Mouse (Mus musculus): ENCODE data around the gene Il6st.
"Not testable (repeated sequence)": the region's sequence is repeated elsewhere in the genome, so short reads cannot be mapped to it uniquely, and the experiment has no call there.

Il6st gene

DNA sequence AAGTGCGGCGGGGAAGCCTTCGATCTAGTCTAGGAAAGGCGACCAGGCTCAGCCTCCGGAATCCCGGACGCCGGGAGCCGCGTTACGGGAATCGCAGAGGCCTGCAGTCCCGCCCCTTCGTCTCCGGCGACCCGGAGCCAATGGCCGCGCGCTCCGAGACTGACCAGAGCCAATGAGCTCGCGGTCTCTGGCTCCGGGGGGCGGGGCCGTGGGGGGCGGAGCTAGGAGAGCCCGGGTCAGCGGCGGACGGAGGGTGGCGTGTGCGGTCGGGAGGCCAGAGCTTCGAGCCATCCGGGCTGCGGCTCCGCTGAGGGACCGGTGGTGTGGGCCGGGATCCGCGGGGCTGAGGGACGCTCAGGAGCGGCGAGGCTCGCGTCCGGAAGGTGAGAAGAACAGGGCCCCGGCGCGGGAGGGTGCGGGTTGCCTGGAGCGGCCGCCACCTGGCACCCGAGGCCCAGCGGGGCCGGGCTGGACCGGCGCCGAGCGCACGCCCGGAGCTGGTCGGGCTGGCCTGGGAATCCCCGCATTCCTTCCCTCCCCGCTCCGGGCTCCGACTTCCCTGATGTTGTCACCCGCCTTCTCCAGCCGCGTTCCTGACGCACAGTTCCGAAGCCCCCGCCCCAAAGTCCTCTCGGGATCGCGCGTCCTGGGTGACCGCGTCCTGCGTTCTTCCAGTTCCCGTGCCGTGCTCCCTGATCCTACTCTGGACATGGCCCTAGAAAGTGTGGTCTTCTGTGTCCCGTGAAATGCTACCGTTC is at the start of gene Il6st:
Gene Il6st, plus strand, starts transcription at position 203 of the 758 bp plus-strand sequence.
- DNase-seq (ENCODE audit: extremely low spot score): peak; percentile 97

DNA sequence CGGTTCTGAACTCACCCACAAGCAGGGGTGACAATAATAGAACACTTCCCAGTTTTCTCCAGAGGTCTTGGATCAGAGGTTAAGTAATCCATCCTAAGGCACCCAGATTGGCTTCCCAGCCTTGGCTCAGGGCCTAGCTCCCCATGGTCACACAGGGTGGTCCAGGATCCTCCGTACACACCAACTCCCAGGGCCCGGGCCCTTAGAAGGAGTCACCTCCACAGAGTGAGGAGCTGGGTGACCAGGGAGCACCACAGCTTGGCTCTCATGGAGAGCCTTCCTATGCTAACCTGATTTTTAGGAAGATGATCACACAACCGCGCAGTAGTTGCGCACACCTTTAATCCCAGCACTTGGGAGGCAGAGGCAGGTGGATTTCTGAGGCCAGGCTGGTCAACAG is 48.0 kb upstream of the Il6st start:
- no peak for DNase-seq (ENCODE audit: extremely low spot score)

GRCm38 (mm10) chr13:112416410-112417162 is 47.3 kb upstream of the Il6st start:
- DNase-seq (ENCODE audit: extremely low spot score): peak; percentile 48

GRCm38 (mm10) chr13:112417163-112417523 is 46.7 kb upstream of the Il6st start:
- DNase-seq (ENCODE audit: extremely low spot score): no peak

- no peak for DNase-seq (ENCODE audit: extremely low spot score)
Observed at GRCm38 (mm10) chr13:112417861-112418423, 45.9 kb upstream of the Il6st start.

GRCm38 (mm10) chr13:112418595-112418994 is 45.3 kb upstream of the Il6st start:
- DNase-seq (ENCODE audit: extremely low spot score): no peak

- no peak for DNase-seq (ENCODE audit: extremely low spot score)
Observed at GRCm38 (mm10) chr13:112424212-112424611, 39.7 kb upstream of the Il6st start.

DNA sequence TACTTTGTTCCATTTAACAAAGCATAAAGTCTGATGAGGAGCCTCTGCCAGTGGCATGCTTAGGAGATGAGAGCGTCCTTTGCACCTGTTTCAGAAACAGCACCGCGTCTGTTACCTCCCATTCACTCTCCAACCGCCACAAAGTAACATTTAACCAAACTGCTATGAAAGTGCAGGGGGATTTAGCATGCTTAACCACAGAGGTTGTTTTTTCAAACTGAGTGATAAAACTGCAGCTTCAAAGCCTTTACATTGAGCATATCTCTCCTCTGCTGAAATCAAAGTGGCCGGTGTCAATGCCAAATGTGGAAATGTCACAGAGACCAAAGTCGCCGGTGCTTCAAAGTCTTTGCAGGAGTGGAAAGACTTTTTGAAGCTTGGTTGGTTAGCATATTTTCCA is 39.2 kb upstream of the Il6st start:
- DNase-seq (ENCODE audit: extremely low spot score): no peak

- no peak for DNase-seq (ENCODE audit: extremely low spot score)
Observed at GRCm38 (mm10) chr13:112425181-112425654, 38.7 kb upstream of the Il6st start.

GRCm38 (mm10) chr13:112426265-112427135 is 37.4 kb upstream of the Il6st start:
- DNase-seq (ENCODE audit: extremely low spot score): no peak

GRCm38 (mm10) chr13:112427136-112427470 is 36.8 kb upstream of the Il6st start:
- not testable (repeated sequence) for DNase-seq (ENCODE audit: extremely low spot score)

- DNase-seq (ENCODE audit: extremely low spot score): no peak
Observed at GRCm38 (mm10) chr13:112427521-112427920, 36.3 kb upstream of the Il6st start.

GRCm38 (mm10) chr13:112433271-112433670 is 30.6 kb upstream of the Il6st start:
- DNase-seq (ENCODE audit: extremely low spot score): no peak

- no peak for DNase-seq (ENCODE audit: extremely low spot score)
Observed at GRCm38 (mm10) chr13:112435241-112436075, 28.4 kb upstream of the Il6st start.

DNA sequence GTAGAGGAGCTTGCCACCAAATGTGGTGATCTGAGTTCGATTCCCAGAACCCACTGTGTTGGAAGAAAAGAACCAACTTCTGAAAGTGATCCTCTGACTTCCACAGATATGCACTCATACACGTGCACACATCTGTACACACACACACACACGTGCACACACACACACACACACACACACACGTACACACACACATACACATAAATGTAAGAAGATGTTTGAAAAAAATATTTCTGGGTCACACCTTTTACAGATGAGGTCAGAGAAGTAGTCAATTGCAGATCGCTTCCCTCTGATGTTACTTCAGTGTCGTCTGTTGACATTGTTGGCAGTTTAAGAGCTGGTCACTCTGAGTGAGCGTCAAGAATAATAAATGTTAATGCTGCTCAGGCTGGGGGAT is 27.6 kb upstream of the Il6st start:
- no peak for DNase-seq (ENCODE audit: extremely low spot score)

DNA sequence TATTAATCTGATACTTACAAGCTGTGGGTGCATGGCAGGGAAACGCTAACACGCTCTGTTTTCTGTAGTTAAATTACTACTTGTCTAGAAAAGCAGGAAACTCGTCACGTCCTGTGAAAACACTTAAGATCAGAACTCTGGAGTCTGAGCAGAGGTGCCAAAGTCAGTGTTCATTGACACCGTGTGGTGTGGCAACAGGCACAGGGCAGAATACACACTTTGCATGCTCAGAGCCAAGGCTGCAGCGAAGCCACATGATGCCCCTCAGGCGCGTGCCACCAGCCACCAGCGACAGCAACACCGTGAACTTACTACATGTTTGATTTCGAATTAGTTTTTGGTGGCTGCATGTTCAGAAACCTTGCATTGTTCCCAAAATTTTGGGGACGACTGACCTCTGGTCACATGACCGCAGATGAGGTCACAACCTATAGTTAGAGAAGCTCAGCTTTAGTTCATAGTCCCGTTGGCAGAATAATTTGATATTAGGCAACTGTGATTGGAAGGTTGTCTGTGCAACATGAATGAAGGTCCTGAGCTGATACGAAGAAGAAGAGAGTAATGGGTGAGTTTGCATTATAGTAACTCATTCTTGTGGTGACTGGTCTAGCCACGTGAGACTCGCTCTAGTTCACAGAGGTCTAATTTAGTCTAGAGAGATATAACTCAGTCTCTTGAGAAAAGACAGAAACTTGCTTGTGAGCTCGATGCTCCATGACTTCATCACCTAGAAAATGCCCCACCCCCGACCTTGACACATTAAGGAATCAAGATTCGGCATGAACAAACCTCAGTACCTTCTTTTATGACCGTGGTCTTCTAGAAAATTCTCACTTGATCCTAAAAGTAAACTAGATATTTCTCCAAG is 25.6 kb upstream of the Il6st start:
- no peak for DNase-seq (ENCODE audit: extremely low spot score)

DNA sequence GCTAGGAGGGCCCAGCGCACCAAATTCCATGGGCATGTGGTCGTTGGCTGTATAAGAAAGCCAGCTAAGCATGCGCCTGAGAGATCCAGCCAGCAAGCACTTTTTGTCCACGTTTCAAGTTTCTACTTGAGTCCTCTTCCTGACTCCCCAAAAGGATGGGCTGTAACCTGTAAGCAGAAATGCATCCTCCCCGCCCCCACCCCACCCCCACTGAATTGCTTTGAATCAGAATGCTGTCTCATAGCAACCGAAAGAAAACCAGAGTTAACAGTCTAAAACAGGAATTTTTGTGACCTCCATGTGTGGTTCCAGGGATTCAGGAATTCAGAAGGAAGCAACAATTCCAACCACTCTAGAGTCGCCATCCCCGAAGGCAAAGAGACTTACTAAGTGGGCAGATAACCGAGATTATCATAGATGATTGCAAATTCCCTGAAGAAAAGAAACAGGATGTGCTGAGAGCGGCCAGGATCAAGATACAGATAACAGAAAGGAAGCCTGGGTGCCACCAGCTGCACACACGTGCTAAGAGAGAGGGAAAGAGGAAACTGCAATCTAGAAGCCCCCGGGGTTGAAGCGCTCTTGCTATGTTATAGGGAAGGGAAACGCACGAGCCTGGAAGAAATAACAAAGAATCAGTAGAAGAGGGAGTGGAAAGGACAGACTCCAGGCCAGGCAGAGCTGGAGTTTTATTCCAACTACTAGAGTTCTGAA is 24.6 kb upstream of the Il6st start:
- peak; percentile 48 for DNase-seq (ENCODE audit: extremely low spot score)

DNA sequence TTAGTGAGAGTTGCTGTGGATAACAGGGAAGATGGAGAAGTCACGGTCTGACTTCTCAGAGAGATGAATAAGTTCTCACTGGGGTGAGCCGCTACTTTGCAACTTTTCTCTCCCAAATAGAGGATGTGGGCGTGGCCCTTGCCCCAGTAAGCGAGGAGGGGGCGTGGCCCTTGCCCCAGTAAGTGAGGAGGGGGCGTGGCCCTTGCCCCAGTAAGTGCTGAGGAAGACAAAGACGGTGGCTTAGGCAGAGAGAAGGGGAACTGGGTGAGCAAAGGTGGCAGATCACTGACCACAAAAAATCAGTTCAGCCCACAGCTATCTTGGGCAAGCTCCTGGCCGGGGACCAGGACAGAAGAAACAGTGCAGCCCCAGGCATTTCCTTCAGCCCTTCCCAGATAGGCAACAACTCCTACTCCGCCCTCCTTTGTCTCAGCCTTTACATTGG is 23.9 kb upstream of the Il6st start:
- DNase-seq (ENCODE audit: extremely low spot score): peak; percentile 81

DNA sequence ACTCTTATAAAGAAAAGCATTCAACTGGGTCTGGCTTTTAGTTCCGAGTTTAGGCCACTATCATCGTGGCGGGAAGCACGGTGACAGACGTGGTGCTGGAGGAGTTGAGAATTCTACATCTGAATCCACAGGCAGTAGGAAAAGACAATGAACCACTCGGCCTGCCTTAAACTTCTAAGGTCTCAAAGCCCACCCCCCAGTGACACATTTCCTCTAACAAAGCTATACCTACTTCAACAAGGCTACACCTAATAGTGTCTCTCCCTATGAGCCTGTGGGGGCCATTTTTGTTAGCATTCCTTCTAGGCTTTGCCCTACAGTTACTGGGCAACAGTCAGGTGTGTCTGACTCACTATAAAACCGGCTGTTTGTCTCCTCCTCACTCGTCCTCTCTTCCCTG is 23.2 kb upstream of the Il6st start:
- DNase-seq (ENCODE audit: extremely low spot score): no peak
